Comparison of ENCODE assay signal across 9 mouse cellular contexts in the genomic region with DNA sequence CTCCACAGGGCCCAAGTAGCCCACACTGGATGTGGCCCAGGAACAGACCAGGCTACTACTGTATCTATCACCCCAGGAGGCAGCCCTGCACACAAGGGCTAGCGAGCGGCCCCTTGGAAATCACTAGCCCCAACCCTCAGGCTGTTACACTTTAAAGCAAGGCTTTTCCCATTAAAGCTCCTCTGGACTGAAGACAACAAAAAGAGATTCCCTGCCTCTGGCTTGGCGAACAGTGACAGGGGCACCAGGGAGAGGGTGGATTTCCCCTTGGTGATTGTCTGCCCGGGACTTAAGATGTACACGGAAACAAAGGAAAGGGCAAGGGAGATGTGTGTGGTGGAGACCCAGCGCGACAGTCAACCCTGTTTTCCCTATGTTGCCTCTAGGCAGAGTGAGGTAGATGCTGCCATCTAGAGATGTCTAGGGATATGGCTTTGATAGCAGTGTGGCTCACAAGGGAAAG.
DNase-seq lines count a peak whose midpoint lies in the region; ATAC-seq and TF ChIP-seq lines count a peak whose summit lies in the region.
"Had no signal": no experiment of that assay in that cellular context is flagged by ENCODE, and none has a peak within 500 bp of the region (broad histone marks: within the 10 kb centered on the region; RNA-seq: fewer than 3 reads in every experiment).

No protein-coding gene starts in this region.

- intact Hi-C loops in gastrocnemius, adult 2 months (cut with DNase I) = no loop called here
- intact Hi-C loops in gastrocnemius, postnatal 36 days (cut with DNase I) = loop anchor here (5.0 kb wide), 1 partner anchor 438 kb away; no protein-coding TSS in a partner anchor

- no peaks in the 10 kb centered on the region for H3K9me3 ChIP-seq in forebrain, embryonic 16.5 days (ENCODE audit: control insufficient read depth, low read length)
- H3K9me3 ChIP-seq in midbrain, postnatal 0 days (ENCODE audit: low read length) = no peaks in the 10 kb centered on the region
- H3K9me3 ChIP-seq: G1E had no signal

- peak; percentile 91 for ATAC-seq in forebrain, embryonic 16.5 days
- peak; percentile 78 for ATAC-seq in midbrain, postnatal 0 days (ENCODE audit: low FRiP score)
- ATAC-seq in erythroid progenitor cell, adult 5-6 weeks (replicated peaks; ENCODE audit: low FRiP score, poor library complexity, severe bottlenecking) = no peak

- peak overlapping the region; percentile 41; the same call in 1 of the 2 replicates for H3K9ac ChIP-seq in forebrain, embryonic 16.5 days (replicated peaks; ENCODE audit: low read depth, low read length)
- no peak overlapping the region for H3K9ac ChIP-seq in midbrain, postnatal 0 days (replicated peaks; ENCODE audit: low read length, poor library complexity, severe bottlenecking)

- H3K27ac ChIP-seq in gastrocnemius, adult 2 months = no peak overlapping the region
- H3K27ac ChIP-seq in forebrain, embryonic 16.5 days (ENCODE audit: low read length) = no peak overlapping the region
- no peak overlapping the region for H3K27ac ChIP-seq in midbrain, postnatal 0 days (ENCODE audit: low read depth, low read length)

- TF ChIP-seq CTCF in gastrocnemius, adult 2 months (IDR thresholded peaks at IDR 0.05) = peak; percentile 67
- peak; percentile 89 for TF ChIP-seq CTCF in midbrain, postnatal 0 days (IDR thresholded peaks at IDR 0.05)

- peaks cover 4% of the 10 kb centered on the region; the same call in 1 of the 2 replicates for H3K27me3 ChIP-seq in forebrain, embryonic 16.5 days (replicated peaks; ENCODE audit: control insufficient read depth, insufficient read depth, low read length)
- H3K27me3 ChIP-seq in midbrain, postnatal 0 days (ENCODE audit: insufficient read depth, low read length) = no peaks in the 10 kb centered on the region

- peak overlapping the region; percentile 41 for H3K4me2 ChIP-seq in forebrain, embryonic 16.5 days (ENCODE audit: low read length)
- H3K4me2 ChIP-seq in midbrain, postnatal 0 days (ENCODE audit: low read depth, low read length, poor library complexity, severe bottlenecking) = peak overlapping the region; percentile 26

- DNase-seq in gastrocnemius, adult 2 months = no peak
- DNase-seq in gastrocnemius, postnatal 36 days = no peak
- peak; percentile 48 for DNase-seq in NIH3T3 (ENCODE audit: low read depth)
- peak; percentile 49 for DNase-seq in kidney, postnatal 14 days
- peak; percentile 80 for DNase-seq in midbrain, postnatal 0 days (ENCODE audit: low spot score)
- no peak for DNase-seq in urinary bladder, adult 18-20 months (ENCODE audit: low spot score in 2 of 2)

- 0 out of 2 replicates have a peak, but pooled peaks cover 4% of the 10 kb centered on the region for H3K4me1 ChIP-seq in forebrain, embryonic 16.5 days (replicated peaks; ENCODE audit: control insufficient read depth, insufficient read depth, low read length)
- H3K4me1 ChIP-seq in midbrain, postnatal 0 days (ENCODE audit: insufficient read depth, low read length) = no peaks in the 10 kb centered on the region

- H3K36me3 ChIP-seq in forebrain, embryonic 16.5 days (ENCODE audit: control insufficient read depth, insufficient read depth) = no peaks in the 10 kb centered on the region
- H3K36me3 ChIP-seq in midbrain, postnatal 0 days (ENCODE audit: insufficient read depth, low read length) = no peaks in the 10 kb centered on the region
- H3K36me3 ChIP-seq: G1E had no signal

- H3K4me3 ChIP-seq in gastrocnemius, adult 2 months = peak overlapping the region; percentile 47
- H3K4me3 ChIP-seq in forebrain, embryonic 16.5 days (replicated peaks; ENCODE audit: low read length) = 0 out of 2 replicates have a peak overlapping the region, but pooled peaks have one; percentile 4
- no peak overlapping the region for H3K4me3 ChIP-seq in midbrain, postnatal 0 days (ENCODE audit: low read depth, low read length)

- WGBS in forebrain, embryonic 16.5 days = 5% methylated on average over 7 of the region's 7 CpGs
- WGBS in midbrain, postnatal 0 days = 6% methylated on average over 7 of the region's 7 CpGs

Comparison
In these comparisons a context has a peak if more than half of its experiments do, and no peak if none do; other contexts are left out.
1. DNase-seq: peak in NIH3T3 (single experiment), kidney, postnatal 14 days (single experiment) and midbrain, postnatal 0 days (single experiment); none in gastrocnemius, adult 2 months (single experiment), gastrocnemius, postnatal 36 days (0 of 2) and urinary bladder, adult 18-20 months (0 of 2).